Comparison of ENCODE assay signal across 11 mouse cellular contexts in genomic region chr7:54781939-54782520, GRCm38 (mm10). TPM values are rescaled to one million over a fixed set of nuclear protein-coding genes. Genes with fewer than 3 reads are reported as not detected.
DNase-seq lines count a peak whose midpoint lies in the region; ATAC-seq lines count a peak whose summit lies in the region.
"Had no signal": no experiment of that assay in that cellular context is flagged by ENCODE, and none has a peak within 500 bp of the region (broad histone marks: within the 10 kb centered on the region; RNA-seq: fewer than 3 reads in every experiment).

No protein-coding gene starts in this region.

- no peak overlapping the region for H3K4me2 ChIP-seq in embryonic facial prominence, embryonic 14.5 days (ENCODE audit: low read depth, low read length)
- H3K4me2 ChIP-seq in hindbrain, embryonic 15.5 days, result no peak overlapping the region
- H3K4me2 ChIP-seq in neural tube, embryonic 15.5 days, result no peak overlapping the region

- no peaks in the 10 kb centered on the region for H3K4me1 ChIP-seq in embryonic facial prominence, embryonic 14.5 days (ENCODE audit: control insufficient read depth, insufficient read depth, low read length)
- H3K4me1 ChIP-seq in hindbrain, embryonic 15.5 days (replicated peaks), result no peaks in the 10 kb centered on the region
- H3K4me1 ChIP-seq in neural tube, embryonic 15.5 days, result no peaks in the 10 kb centered on the region
- H3K4me1 ChIP-seq: heart, embryonic 10.5 days; megakaryocyte, embryonic 14.5 days had no signal

- no peak overlapping the region for H3K27ac ChIP-seq in embryonic facial prominence, embryonic 14.5 days (replicated peaks; ENCODE audit: low read depth, low read length)
- H3K27ac ChIP-seq in hindbrain, embryonic 15.5 days (replicated peaks), result peak overlapping the region; percentile 4; the same call in 1 of the 2 replicates
- H3K27ac ChIP-seq in neural tube, embryonic 15.5 days (replicated peaks), result no peak overlapping the region
- H3K27ac ChIP-seq: heart, embryonic 10.5 days had no signal

- H3K9me3 ChIP-seq in embryonic facial prominence, embryonic 14.5 days (ENCODE audit: control insufficient read depth, low read length), result no peaks in the 10 kb centered on the region
- no peaks in the 10 kb centered on the region for H3K9me3 ChIP-seq in hindbrain, embryonic 15.5 days
- no peaks in the 10 kb centered on the region for H3K9me3 ChIP-seq in neural tube, embryonic 15.5 days (replicated peaks)
- H3K9me3 ChIP-seq: heart, embryonic 10.5 days had no signal

- H3K27me3 ChIP-seq in embryonic facial prominence, embryonic 14.5 days (replicated peaks; ENCODE audit: control insufficient read depth, insufficient read depth, low read length), result no peaks in the 10 kb centered on the region
- H3K27me3 ChIP-seq in hindbrain, embryonic 15.5 days, result no peaks in the 10 kb centered on the region
- no peaks in the 10 kb centered on the region for H3K27me3 ChIP-seq in neural tube, embryonic 15.5 days (replicated peaks)
- H3K27me3 ChIP-seq: megakaryocyte, embryonic 14.5 days had no signal

- peak; percentile 13 for DNase-seq in layer of hippocampus, postnatal 10 days (ENCODE audit: low spot score in 2 of 2)
- DNase-seq in layer of hippocampus, postnatal 25 days (ENCODE audit: extremely low spot score in 1 of 2, low spot score in 1 of 2), result no peak
- peak; percentile 8 for DNase-seq in embryonic facial prominence, embryonic 14.5 days (ENCODE audit: low spot score)
- DNase-seq in heart, postnatal 36 days, result no peak
- no peak for DNase-seq in frontal cortex, postnatal 10 days (ENCODE audit: low spot score in 2 of 2)
- DNase-seq: liver, postnatal 0 days; thymus, adult 2 months had no signal

- H3K36me3 ChIP-seq in embryonic facial prominence, embryonic 14.5 days (ENCODE audit: control insufficient read depth, insufficient read depth, low read length), result no peaks in the 10 kb centered on the region
- no peaks in the 10 kb centered on the region for H3K36me3 ChIP-seq in hindbrain, embryonic 15.5 days
- no peaks in the 10 kb centered on the region for H3K36me3 ChIP-seq in neural tube, embryonic 15.5 days
- H3K36me3 ChIP-seq: heart, embryonic 10.5 days had no signal

- ATAC-seq in embryonic facial prominence, embryonic 14.5 days (ENCODE audit: low read depth), result no peak
- peak; percentile 93 for ATAC-seq in hindbrain, embryonic 15.5 days (ENCODE audit: low FRiP score, low read depth)
- ATAC-seq in neural tube, embryonic 15.5 days (ENCODE audit: low FRiP score), result peak; percentile 80; the same call in 1 of the 2 replicates
- ATAC-seq: liver, postnatal 0 days had no signal

- no peak overlapping the region for H3K4me3 ChIP-seq in embryonic facial prominence, embryonic 14.5 days (ENCODE audit: low read depth, low read length)
- H3K4me3 ChIP-seq in hindbrain, embryonic 15.5 days, result no peak overlapping the region
- H3K4me3 ChIP-seq in neural tube, embryonic 15.5 days (replicated peaks), result no peak overlapping the region
- H3K4me3 ChIP-seq: heart, embryonic 10.5 days; megakaryocyte, embryonic 14.5 days had no signal

- intact Hi-C loops in heart, postnatal 36 days (cut with DNase I), result no loop called here

- no peak overlapping the region for H3K9ac ChIP-seq in embryonic facial prominence, embryonic 14.5 days (ENCODE audit: low read depth, low read length)
- no peak overlapping the region for H3K9ac ChIP-seq in hindbrain, embryonic 15.5 days
- no peak overlapping the region for H3K9ac ChIP-seq in neural tube, embryonic 15.5 days (replicated peaks)
- H3K9ac ChIP-seq: liver, postnatal 0 days had no signal

- WGBS in embryonic facial prominence, embryonic 14.5 days, result 45% methylated on average over 3 of the region's 3 CpGs
- WGBS in hindbrain, embryonic 15.5 days, result 42% methylated on average over 3 of the region's 3 CpGs
- 46% methylated on average over 3 of the region's 3 CpGs for WGBS in neural tube, embryonic 15.5 days

RNA-seq across cellular contexts. Expression of gene Luzp2, which starts 53.3 kb away (rescaled TPM):
- total RNA-seq in layer of hippocampus, postnatal 10 days (2021), result 10 to 100 TPM; 59.4 to 60.2 TPM
- 10 to 100 TPM; 57.5 to 65.6 TPM for total RNA-seq in layer of hippocampus, postnatal 25 days (2021)
- polyA plus RNA-seq in embryonic facial prominence, embryonic 14.5 days (2014; fragmentation: Nextera tagmentation; extraction: Ambion mirVana), result 5.7 and 6.3 TPM in 2 replicates
- 56.7 and 60.2 TPM in 2 replicates for polyA plus RNA-seq in hindbrain, embryonic 15.5 days (2015; fragmentation: Nextera tagmentation; extraction: Ambion mirVana)
- polyA plus RNA-seq in neural tube, embryonic 15.5 days (2015; fragmentation: Nextera tagmentation; extraction: Ambion mirVana), result 27.1 and 32.8 TPM in 2 replicates
- under 1 TPM; 0.06 to 0.16 TPM for total RNA-seq in heart, postnatal 36 days (2021)
- polyA plus RNA-seq: liver, postnatal 0 days had no signal

Comparison
In these comparisons a context has a peak if more than half of its experiments do, and no peak if none do; other contexts are left out.
1. DNase-seq: peak in layer of hippocampus, postnatal 10 days (2 of 2) and embryonic facial prominence, embryonic 14.5 days (single experiment); none in layer of hippocampus, postnatal 25 days (0 of 2), heart, postnatal 36 days (0 of 2) and frontal cortex, postnatal 10 days (0 of 2).
2. RNA of gene Luzp2, which starts 53.3 kb away (total RNA-seq): 57.5 to 65.6 TPM in layer of hippocampus, postnatal 25 days and 59.4 to 60.2 TPM in layer of hippocampus, postnatal 10 days; 0.06 to 0.16 TPM in heart, postnatal 36 days; every median in the first group is over 10 times any median in the second.